Mouse (Mus musculus) thymus, postnatal 36 days (tissue): ENCODE results near the gene Ednra.
"Not testable (repeated sequence)": the region's sequence is repeated elsewhere in the genome, so short reads cannot be mapped to it uniquely, and the experiment has no call there.

Experiments used
- DNase-seq, 2 experiments: peaks; one replicate each; pipeline ENCODE4 v3.0.0; 2022; ENCODE audit warnings: mixed read lengths in 2 of 2

Gene Ednra

DNA sequence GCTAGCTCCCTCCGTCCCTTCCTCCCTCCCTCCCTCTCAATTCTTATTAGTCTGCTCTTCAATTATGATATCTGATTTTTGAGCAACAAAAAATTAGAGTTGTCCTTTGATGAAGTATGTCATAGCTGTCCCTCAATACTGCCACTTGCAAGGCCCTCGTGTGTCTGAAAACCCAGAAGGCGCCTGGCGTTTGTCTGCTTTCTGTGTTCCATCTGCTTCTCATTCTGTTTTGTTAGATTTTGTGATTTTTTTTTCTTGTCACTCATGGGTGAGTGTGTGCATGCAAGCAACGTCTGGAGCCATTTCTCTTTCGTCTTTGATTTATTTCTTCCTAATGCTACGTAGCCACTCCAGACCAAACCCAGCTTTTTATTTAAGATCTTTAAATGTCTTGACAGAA, 9.8 kb downstream of the Ednra start:
- DNase-seq, result no peak

DNA sequence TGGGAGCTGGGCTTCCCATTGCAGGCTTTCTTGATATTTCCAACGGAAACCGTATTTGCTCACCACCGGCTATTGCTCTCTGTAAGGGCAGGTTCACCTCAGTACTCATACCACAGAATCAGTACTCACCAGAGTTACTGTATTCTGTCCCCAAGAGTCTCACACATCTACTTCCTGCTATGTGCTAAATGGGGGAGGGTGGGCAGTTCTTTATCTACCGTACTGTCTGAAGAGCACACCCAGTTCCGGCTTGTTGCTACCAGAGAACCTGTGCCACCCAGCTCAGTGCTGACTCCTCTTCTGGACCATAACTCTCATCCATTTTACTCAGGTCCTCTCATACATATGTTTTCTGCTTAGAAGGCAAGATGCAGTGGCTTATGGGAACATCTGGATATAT, 10.6 kb downstream of the Ednra start:
- peak; percentile 4 to 6 for DNase-seq

DNA sequence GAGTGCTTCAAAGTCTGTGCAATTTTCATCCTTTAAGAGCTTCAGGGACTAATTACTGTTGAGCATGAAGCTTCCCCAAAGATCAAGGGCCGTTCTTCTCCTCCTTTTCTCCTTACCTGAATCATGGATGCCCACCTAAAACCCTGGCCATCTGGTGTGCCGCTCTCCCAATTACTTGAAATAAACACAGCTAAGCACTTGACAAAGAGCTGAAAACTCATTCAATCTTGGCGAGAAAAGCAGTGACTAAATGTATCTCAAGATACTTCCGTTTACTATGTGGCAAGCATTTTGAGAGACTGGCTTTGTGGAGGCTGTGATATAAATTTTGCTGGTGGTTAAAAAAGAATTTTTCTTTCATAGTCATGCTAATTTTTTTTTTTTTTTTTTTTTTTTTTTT, 19.5 kb downstream of the Ednra start:
- no peak for DNase-seq

DNA sequence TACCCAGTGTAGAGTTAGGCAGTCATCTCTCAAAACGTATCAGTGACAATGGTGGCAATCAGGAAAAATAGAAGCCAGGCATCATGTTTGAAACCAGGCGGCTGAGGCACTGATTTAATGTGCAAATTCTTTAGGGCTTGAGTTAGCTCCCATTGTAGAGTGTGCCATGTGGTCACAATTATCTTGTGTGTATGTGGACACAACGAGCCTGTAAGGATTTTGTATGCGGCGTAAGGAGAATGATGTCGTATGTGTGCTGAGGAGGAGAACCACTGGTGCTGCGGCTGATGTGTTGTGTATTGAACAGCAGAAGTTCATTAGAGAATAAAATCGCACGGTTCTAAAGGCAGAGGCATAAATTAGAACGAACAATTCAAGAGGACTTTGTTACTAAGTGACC, 26.2 kb downstream of the Ednra start:
- DNase-seq, result no peak

DNA sequence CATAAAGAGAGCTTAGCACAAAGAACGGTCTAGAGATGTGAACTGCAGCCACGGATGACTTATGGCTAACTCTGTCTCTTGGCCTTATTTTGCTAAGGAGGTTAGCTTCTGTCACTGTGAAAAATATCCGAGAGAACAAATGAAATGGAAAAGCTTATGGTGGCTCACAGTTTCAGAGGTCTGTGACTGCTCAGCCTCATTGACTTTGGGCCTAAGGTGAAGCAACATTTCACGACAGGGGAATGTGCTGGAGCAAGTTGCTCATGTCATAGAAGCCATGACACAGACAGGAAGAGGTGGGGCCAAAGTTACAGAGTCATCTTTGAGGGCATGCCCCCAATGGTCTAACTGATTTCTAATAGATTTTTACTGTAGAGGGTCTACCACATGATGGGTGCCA, 28.1 kb downstream of the Ednra start:
- no peak for DNase-seq

DNA sequence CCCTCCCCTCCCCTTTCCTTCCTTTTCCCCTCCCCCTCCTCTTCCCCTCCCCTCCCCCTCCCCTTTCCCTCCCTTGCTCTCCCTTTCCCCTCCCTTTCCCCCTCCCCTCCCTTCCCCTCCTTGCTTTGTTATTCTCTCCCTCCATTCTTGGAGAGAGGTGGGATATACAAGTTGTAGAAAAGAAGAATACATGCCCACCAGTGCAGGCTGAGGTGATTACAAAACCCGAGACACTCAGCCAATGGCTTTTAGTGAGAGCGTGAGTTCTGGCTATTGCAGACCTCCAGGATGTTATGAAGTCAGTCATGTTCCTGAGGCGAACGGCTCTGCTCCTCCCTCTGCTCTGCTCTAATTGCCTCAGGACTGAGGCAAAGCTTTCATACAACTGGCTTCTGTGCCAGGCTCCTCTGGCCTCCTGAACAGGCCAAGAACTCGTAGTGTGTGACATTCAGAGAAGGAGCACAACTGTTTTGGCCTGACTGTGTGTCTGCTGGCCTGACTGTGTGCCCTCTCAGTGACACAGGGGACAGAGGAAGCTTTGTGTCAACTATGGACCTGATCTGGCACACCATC, 28.7 kb downstream of the Ednra start:
- DNase-seq, result no peak

DNA sequence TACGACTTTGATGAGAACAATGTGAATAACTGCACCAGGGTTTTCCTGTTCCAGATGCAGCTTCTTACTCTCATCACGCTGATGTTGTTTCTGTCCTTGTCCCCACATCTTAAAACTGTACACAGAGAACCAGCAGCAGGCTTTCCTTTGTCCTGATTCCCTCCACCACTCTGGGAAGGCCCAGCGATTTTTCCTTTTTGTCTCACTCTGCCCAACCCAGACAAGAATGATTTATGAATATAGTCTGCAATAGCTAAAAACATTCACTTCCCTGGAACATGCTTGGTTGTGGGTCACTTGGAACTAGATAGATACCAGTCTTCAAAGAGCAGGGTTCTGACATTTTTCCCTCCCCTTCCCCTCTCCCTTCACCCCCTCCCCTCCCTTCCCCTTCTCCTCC, 29.2 kb downstream of the Ednra start:
- no peak for DNase-seq

DNA sequence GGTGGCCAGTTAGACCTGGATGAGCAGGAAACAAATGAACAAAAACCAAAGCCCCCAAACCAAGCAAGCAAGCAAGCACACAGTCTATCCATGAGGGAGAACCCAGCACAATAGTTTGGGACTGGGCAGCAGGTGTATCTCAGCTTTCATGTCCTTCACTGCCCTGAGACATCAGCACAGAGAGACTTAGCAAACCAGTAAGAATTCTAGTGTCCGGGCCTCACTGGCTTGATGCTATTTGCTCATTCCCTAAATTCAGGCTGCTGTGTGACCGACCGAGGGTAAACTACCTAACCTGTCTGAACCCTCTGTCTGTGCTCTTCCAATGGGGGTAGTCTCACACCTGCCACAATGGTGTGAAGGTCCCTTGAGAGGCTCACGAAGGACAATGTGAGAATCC, 29.7 kb downstream of the Ednra start:
- DNase-seq, result no peak

DNA sequence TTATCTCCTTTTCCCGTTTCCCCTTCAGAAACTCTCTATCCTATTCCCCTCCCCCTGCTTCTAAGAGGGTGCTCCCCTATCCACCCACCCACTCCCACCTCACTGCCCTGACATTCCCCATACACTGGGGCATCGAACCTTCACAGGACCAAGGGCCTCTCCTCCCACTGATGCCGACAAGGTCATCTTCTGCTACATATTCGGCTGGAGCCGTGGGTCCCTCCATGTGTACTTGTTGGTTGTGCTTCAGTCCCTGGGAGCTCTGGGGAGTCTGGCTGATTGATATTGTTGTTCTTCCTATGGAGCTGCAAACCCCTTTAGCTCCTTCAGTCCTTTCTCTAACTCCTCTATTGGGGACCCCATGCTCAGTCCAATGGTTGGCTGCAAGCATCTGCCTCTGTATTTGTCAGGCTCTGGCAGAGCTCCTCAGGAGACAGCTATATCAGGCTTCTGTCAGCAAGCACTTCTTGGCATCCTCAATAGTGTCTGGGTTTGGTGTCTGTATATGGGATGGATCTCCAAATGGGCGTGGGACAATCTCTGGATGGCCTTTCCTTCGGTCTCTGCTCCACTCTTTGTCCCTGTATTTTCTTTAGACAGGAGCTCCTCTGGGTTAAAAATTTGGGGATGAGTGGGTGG, 34.7 kb downstream of the Ednra start:
- not testable (repeated sequence) for DNase-seq

DNA sequence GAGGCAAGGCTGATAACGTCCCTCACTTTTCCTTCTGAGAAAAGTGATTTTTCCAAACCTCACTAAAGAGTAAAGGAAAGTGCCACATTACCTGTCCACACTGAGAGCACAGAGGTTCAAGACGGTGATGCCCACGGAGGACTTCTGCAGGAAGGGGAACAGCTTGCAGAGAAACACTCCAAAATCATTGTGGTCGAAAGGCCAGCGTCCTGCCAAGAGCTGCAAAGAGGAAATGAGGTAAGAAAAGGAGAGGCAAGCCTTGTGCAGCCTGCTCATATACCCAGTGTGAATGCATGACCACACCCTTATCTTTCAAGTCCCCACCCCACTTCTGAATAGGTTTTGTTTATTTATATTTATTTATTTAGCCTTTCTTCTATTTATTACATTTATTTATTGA, 35.3 kb downstream of the Ednra start:
- no peak for DNase-seq

DNA sequence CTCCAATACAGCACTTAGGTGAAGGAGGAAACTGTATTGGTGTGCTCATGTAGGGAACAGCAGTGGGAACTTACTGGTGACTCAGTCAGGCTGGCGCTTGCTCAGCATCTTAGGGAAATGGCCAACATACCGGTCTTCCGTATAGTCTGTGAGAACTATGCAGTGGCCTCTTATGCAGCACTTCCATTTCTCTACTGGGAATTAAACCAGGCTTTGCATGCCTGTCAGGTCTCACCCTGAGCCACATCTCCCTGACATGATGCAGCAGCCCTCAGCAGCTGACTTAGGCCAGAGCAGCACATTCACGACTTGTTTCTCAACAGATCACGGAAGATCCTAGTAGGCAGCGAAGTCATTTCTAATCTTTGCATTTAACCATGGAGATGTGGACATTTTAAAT, 39.9 kb downstream of the Ednra start:
- DNase-seq, result no peak

DNA sequence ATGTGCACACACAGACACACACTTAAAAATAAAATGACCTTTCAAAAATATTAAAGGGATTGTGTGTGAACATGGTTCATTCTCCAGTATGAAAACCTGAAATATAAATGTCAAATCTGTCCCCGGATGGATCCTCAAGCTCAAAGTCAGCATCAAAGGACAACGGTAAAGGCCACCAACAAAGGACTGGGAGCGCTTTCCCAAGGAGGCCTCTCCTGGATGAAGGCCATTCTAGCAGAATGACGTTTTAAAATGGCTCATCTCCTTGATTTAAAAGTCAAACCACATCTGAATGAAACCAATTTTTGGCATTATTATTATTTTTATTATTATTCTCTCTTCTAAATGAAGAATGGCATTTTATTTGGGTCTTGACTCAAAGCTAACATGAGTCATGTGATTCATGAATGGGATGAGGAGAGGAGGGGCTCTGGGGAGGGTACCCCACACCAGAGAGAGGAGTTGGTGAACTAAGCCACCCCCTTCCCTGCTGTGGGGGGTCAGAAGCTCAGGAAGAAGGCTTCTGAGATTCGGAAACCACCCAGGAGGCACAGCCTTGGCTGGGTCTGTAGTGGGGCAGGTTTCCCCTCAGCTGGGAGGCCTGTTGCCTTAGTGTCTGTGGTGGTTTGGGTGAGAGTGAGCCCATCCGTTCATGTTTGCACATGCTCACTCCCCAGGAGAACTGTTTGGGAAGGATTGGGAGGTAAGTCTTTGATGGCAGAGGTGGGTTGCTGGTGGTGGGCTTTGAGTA, 40.7 kb downstream of the Ednra start:
- no peak for DNase-seq

DNA sequence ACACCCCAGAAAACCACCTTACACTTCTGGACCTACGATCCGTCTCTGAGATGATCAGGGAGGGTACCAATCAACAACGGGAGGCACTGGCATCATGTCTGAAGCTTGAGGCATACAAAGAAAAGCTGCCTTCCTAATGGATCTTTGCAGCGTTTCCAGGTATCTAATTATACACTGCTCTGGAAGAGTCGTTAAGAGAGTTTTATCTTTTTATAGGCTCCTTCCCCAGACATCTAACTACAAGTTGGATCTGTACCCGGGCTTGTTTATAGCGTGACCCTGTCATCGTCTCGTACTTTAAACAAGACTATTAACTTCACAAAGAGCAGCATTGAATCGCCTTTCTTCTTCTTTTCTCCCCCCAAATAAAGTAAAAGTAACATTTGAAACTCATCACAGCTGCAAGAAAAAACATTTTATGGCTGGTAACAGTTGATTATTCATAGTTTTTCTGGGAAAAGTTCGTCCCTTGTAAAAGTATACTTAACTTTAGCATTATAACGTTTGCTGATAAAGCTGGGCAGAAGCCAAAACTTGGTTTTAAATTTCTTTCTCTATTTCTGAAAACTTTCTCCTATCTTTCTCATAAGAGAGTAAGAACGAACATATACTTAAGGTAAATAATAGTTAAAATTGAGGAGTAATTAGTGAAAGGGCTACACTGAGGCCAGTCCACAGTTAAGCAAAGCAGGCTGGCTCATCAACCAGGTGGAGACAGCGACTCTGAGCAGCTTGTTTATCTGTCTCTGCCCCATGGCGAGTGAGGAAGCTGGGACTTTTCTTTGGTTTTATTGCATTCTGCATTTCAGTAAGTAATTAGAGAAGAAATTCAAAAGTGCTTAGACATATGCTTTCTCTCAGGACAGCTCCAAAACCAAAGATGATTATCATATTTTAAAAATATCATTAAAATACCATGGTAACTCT, 42.0 kb downstream of the Ednra start:
- no peak for DNase-seq

DNA sequence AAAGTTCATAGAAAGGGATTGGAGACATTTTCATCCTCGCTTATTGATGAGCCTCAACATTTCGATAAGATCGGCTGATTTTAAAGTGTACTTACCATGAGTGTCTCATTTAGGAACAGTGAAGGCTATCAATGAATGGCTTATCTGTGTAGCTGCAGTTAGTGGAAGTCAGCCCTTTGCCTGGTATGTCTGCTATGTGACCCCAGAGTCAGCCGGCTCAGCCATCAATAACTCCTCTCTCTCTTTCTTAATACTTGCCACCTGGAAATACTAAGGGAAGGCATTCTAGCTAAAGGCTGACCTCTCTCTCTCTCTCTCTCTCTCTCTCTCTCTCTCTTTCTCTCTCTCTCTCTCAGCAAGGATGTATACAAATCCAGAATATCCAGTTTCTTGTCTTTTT, 52.2 kb downstream of the Ednra start:
- DNase-seq, result no peak

DNA sequence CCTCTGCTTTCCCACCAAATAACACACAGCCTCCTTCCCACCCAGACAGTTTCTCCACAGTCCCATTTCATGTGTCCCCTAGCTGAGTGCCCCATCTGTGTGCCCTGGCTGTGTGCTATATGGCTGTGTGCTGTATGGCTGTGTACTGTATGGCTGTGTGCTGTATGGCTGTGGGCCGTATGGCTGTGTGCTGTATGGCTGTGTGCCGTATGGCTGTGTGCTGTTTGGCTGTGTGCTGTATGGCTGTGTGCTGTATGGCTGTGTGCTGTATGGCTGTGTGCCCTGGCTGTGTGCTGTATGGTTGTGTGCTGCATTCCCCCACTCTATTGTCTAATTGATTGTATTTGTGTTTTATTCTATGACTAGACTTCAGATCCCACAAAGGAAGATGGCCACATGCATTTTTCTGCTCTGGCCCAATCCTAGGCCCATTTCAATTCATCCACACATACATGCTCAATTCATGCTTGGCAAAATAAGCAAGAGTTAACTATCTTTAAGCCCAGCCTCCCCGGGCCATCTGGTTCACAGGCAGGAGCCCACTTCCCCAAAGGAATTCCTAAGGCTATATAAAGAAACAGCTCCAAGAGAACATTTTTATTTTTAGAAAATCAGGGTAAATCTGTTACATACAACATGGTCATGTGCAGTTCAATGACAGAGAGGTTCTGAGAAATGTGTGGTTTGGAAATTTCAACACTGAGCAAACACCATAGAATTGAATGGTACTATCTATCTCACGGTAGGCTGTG, 53.5 kb downstream of the Ednra start:
- DNase-seq, result no peak

DNA sequence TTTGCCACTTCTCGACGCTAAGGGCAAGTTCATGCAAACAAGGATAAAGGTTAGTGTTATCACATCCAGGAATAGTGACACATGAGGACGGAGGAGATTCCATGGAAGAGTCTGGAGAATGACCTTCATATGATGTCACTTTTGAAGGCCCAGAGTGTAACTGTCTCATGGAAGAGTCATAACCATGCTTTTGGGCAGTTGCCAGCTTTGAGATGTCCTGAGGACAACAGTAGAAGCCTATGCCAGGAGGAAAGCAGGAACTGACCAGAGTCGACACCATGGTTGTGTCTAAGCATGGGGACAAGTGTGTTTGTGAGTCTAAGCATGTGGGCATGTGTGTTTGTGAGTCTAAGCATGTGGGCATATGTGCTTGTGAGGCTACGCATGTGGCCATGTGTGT, 56.3 kb downstream of the Ednra start:
- DNase-seq, result no peak

DNA sequence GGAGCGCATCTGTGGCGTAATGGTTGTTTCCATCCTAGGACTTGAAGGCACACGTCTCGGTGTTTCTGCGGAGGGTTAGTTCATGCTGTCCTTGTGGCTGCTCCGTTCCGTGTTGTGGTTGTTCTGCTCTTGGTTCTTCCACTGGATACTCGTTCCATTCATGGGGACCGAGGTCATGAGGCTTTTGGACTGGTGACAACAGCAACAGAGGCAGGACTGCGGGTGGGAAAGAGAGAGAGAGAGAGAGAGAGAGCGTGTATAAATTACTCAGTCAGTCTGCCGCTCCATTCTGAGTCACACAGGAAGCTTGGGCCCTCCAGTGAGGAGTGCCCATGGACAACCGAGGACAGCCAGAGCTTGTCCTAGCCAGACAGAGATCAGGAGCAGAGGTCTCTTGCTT, 59.4 kb downstream of the Ednra start:
- DNase-seq, result no peak

DNA sequence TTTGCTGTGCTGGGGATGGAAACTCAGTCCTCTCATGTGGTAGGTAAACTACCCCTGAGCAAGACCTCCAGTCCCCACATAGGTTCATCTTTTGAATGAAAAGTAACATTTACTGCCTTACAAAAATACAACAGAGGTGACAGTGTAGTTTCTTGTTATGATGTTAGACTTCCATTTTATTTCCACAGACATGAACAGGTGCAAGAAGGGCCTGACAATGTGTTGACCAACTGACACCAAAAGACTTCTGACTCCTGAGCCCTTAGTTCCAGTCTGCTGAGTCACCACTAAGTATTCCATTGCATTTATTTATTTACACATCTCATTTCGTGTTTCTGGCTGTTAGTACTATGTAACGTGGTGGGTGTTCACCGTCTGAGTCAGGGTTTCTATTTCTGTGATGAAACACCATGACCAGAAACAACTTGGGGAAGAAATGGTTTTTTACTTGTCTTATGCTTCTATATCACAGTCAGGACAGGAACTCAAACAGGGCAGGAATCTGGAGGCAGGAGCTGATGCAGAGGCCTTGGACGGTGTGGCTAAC, 64.7 kb downstream of the Ednra start:
- DNase-seq, result no peak

DNA sequence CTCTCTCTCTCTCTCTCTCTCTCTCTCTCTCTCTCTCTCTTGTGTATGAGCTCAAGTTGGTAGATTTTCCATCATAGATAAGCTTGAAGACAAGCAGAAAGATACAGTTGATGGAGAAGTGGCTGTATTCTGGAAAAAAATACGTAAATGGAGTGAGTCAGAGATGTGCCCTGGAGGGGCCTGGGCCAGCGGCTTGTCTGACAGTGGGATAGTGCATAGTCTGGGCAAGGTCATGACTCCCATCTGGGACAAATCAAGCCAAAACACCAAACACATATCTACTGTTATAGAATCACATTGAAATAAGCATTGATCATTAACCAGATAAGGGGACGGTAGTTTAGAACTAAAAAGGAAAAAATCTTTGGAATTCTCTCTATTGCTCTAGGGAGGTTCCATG, 65.9 kb downstream of the Ednra start:
- DNase-seq, result no peak

DNA sequence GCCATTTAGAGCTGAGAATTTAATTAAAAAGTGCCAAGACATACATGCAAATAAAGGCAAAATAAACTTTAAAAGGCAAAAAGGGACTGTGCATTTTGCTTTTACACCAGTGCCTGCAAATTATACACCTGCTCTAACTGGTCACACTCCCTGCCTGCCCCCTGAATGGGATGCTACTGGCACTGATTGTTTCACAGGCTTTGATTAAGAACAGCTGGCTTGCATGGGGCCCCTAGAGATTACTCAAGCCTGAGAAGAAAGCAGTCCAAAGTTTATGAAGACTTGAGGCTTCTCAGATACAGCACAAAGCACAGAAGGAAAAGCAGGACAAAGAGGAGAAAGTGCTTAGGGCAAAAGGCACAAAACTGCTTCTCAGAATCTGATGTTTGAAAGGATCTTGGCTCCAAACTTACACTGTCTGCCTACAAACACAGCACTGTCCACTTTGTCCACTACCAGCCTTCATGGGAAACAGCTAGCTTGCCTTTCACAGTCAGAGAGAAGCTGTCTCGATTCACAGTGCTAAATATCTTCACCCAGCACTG, 73.5 kb downstream of the Ednra start:
- no peak for DNase-seq

DNA sequence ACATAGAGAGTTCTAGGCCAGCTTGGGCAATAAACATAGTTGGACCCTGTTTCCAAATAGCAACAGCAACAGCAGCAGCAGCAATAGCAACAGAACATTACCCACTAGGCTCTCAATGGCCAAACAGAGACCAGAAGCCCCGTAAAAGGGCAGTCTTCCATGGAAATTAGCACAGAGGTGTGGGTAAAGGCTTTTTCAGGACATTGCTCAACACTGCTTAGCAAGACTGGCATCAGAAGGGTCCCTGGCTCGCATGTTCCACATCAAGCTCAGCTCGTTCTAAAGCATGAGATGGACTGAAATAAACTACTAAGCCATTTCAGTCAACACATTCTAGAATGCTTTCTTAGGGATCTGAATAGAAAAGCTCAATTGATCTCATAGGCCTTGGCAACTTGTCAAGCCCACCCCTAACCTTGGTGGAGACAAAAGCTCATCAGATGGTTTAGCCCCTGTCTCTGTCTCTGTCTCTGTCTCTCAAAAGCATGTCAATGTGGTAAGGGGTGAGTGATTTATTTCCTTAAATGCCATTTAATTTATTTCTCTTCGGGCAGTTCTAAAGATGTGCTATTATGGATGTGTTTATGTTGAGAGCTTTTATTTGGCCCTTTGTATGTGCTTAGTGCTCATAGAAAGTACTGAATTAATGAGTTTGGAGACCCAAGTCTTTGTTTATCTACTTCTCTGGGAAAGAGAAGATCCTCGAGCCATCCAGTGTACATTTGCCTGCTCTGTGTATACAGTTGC, 84.0 kb downstream of the Ednra start:
- DNase-seq, result no peak
